Mouse (Mus musculus) midbrain, embryonic 14.5 days (tissue): Measurements from ENCODE around the gene Gls. TPM values are rescaled to one million over a fixed set of nuclear protein-coding genes. Genes with fewer than 3 reads are reported as not detected.

ENCODE experiments used
- ATAC-seq: fragments of 200-750 bp; cut with Nextera tagmentation; 2 replicates; pipeline ENCODE4 v1.8.0; 2017; ENCODE audit warnings: moderate number of reproducible peaks, moderate library complexity; ENCODE audit not compliant: low FRiP score, low TSS enrichment
- DNase-seq: peaks from one replicate; pipeline ENCODE4 v3.0.0-alpha.2; 2015
- H3K27ac ChIP-seq: fragments of 300-500 bp; sonication (generic); replicated peaks from 2 replicates; pipeline ENCODE4 v1.5.1; 2014; ENCODE audit warnings: mild to moderate bottlenecking, low read depth, low read length, moderate library complexity
- H3K27me3 ChIP-seq: fragments of 300-500 bp; sonication (generic); 2 replicates; pipeline ENCODE4 v1.6.1; 2014; ENCODE audit warnings: low read length, control low read depth, mixed read lengths; ENCODE audit not compliant: control insufficient read depth, insufficient read depth
- H3K36me3 ChIP-seq: fragments of 300-500 bp; sonication (generic); 2 replicates; pipeline ENCODE4 v1.6.1; 2014; ENCODE audit warnings: low read length, control low read depth; ENCODE audit not compliant: control insufficient read depth, insufficient read depth
- H3K4me1 ChIP-seq: fragments of 300-500 bp; sonication (generic); 2 replicates; pipeline ENCODE4 v1.6.1; 2014; ENCODE audit warnings: mild to moderate bottlenecking, antibody characterized with exemption, low read length, control low read depth; ENCODE audit not compliant: control insufficient read depth, insufficient read depth
- H3K4me2 ChIP-seq: fragments of 300-500 bp; sonication (generic); 2 replicates; pipeline ENCODE4 v1.6.1; 2014; ENCODE audit warnings: mild to moderate bottlenecking, low read length, moderate library complexity
- H3K4me3 ChIP-seq: fragments of 300-500 bp; sonication (generic); replicated peaks from 2 replicates; pipeline ENCODE4 v1.5.1; 2014; ENCODE audit warnings: low read depth, low read length
- H3K9ac ChIP-seq: fragments of 300-500 bp; sonication (generic); replicated peaks from 2 replicates; pipeline ENCODE4 v1.6.1; 2014; ENCODE audit warnings: mild to moderate bottlenecking, low read length, moderate library complexity
- H3K9me3 ChIP-seq: fragments of 300-500 bp; sonication (generic); 2 replicates; pipeline ENCODE4 v1.6.1; 2016; ENCODE audit warnings: low read length, control low read depth, mixed read lengths; ENCODE audit not compliant: control insufficient read depth
- WGBS: fragments of 180-500 bp; shearing (Covaris S2); extraction: QIAGEN DNeasy Blood & Tissue Kit; methylation state at CpG from one replicate; pipeline ENCODE4 v1.1.7; 2014; 5-methylcytosine and 5-hydroxymethylcytosine counted together
- polyA plus RNA-seq: library from polyadenylated mRNA; unstranded; fragments of >200 nt; fragmentation: Nextera tagmentation; extraction: Ambion mirVana; gene quantifications from 2 replicates; pipeline ENCODE4 v1.2.1, GENCODE M21; 2014

Gene Gls
- polyA plus RNA-seq, 1 experiment from 2014 or later, result 67.1 TPM

DNA sequence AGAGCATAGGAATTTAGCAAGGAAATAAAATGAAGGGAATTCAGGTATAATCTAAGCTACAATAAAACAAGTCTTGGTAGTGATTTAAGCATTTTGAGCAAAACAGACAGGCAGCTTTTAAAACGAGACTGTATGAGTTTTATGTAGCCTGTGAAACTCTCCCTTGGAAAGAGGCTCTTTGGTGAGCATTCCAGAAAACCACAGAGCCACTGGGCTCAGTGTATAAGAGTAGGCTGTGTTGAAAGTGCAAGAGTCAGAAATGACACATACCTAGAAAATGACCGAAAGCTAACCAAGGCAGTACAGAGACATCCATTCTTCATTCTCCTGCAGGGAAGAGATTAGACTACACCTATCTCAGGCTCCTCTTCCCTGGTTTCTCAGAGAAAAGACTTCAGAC is 21.4 kb upstream of the Gls start:
- ATAC-seq (no peak), DNase-seq (no peak)
- no peaks in the 10 kb centered on the region for H3K4me1 ChIP-seq
- WGBS, result 85% methylated on average over 2 of the region's 2 CpGs
- H3K36me3 ChIP-seq, result no peaks in the 10 kb centered on the region
- H3K4me2 ChIP-seq, result no peak overlapping the region
- no peak overlapping the region for H3K4me3 ChIP-seq
- H3K9ac ChIP-seq, result no peak overlapping the region
- H3K9me3 ChIP-seq, result no peaks in the 10 kb centered on the region
- no peaks in the 10 kb centered on the region for H3K27me3 ChIP-seq
- H3K27ac ChIP-seq, result no peak overlapping the region

DNA sequence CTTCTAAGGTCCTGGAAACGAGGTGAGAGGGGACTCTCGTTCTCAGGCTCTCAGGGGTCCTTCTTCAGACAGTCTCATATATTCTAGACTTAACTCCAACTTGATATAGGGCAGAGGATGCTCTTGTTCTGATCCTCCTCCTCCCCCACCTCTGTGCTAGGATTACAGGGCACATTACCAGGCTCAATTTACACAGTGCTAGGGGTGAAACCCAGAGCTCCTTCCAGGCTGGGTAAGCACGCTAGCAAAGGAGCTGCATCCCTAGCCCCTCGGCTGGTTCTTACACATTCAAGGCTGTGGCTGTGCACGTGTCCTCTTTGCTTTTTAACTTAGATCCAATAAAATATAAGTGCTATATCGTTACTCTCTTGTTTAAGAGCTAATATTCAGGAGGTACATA is 20.4 kb upstream of the Gls start:
- no peak overlapping the region for H3K4me2 ChIP-seq
- H3K9me3 ChIP-seq, result no peaks in the 10 kb centered on the region
- WGBS, result 83% methylated on average over 6 of the region's 6 CpGs
- DNase-seq (no peak), ATAC-seq (no peak)
- no peaks in the 10 kb centered on the region for H3K36me3 ChIP-seq
- H3K27ac ChIP-seq, result no peak overlapping the region
- no peaks in the 10 kb centered on the region for H3K27me3 ChIP-seq
- H3K9ac ChIP-seq, result no peak overlapping the region
- no peak overlapping the region for H3K4me3 ChIP-seq
- H3K4me1 ChIP-seq, result no peaks in the 10 kb centered on the region

DNA sequence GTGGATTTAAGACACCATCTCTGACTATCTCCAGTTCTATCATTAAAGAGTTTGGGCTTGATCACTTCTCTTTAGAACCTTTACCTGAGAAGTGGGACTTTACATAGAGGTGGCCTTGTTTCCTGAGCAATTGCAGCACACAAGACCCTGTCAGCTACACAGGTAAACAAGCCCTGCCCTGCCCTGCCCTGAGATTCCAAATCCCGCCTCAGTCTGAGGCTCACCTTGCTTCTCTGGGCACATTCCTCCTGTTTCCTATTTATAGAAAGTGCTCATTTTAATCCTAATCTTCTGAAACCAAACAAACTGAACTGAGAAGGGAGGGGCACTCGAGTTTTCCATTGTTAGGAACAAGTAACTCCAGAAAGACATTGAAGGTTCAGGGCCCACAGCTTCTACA is 19.4 kb upstream of the Gls start:
- no peaks in the 10 kb centered on the region for H3K36me3 ChIP-seq
- DNase-seq (no peak), ATAC-seq (no peak)
- H3K4me2 ChIP-seq, result no peak overlapping the region
- no peaks in the 10 kb centered on the region for H3K9me3 ChIP-seq
- no peak overlapping the region for H3K27ac ChIP-seq
- WGBS, result 71% methylated on average over 2 of the region's 2 CpGs
- H3K4me3 ChIP-seq, result no peak overlapping the region
- no peak overlapping the region for H3K9ac ChIP-seq
- H3K4me1 ChIP-seq, result no peaks in the 10 kb centered on the region
- H3K27me3 ChIP-seq, result no peaks in the 10 kb centered on the region

DNA sequence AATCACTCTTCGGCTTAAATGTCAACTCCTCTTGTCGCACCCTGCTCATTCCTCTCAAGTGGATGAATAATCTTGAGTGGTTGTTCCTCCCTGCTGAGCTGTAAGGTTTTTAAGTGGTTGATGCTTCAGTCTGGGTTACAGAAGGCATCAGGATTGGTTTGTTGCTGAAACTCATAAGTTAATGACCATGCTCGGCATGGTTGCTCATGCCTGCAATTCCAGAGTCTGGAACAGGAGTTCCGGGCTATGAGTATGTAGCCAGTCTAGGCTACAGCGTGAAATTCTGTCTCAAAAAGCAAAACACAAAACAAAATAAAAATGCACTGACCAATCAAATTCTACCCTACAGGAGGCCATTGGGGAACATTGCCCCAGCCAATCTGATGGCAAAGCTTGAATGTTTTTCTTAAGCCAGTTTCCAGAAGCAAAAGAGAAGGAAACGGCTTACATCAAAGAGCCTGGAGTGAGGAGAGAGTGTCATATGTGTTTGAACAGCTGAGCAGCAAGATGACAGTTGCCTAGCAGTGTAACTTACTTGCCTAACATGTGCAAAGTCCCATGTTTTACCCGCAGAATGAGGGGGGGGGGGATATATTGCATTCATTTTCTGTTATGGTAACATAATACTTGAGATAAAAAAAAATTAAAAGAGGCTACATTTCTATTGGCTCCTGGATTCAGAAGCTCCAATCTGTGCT is 18.2 kb upstream of the Gls start:
- H3K36me3 ChIP-seq, result no peaks in the 10 kb centered on the region
- no peaks in the 10 kb centered on the region for H3K4me1 ChIP-seq
- ATAC-seq (no peak), DNase-seq (no peak)
- no peaks in the 10 kb centered on the region for H3K9me3 ChIP-seq
- WGBS, result 75% methylated on average over 7 of the region's 7 CpGs
- no peak overlapping the region for H3K9ac ChIP-seq
- H3K4me3 ChIP-seq, result no peak overlapping the region
- no peak overlapping the region for H3K4me2 ChIP-seq
- H3K27ac ChIP-seq, result no peak overlapping the region
- H3K27me3 ChIP-seq, result no peaks in the 10 kb centered on the region

DNA sequence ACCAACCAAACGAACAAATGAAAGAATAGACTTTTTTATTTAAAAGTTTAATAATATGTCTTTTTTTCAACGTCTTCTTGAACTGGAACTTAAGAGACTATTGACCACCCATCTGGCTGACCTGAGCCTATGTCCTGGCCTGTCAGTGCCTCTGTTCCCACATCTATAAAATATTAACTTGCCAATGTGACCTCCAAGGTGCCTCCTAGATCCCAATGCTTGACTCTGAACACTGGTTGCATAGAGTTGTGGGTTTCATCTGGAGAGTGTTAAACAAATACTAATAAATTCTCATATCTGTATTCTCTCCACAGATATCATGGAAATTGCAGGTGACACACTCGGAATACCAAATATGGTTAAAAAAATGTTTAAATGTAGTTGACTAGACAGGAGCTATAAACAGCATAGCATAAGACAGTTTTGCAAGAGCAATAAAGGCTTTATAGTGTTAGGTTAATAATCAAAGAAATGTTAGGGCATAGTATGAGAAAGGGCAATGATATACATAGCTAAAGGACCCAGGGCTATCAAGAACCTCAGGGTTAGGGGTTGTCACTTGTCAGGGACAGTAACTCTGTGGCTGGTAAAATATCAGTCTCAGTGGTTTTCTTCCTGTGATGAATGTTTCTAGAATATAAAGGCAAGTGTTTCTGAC is 16.0 kb upstream of the Gls start:
- no peak overlapping the region for H3K9ac ChIP-seq
- H3K4me1 ChIP-seq, result no peaks in the 10 kb centered on the region
- H3K4me3 ChIP-seq, result no peak overlapping the region
- no peak for ATAC-seq
- H3K36me3 ChIP-seq, result no peaks in the 10 kb centered on the region
- WGBS, result 91% methylated on average over 3 of the region's 3 CpGs
- DNase-seq, result no peak
- no peak overlapping the region for H3K27ac ChIP-seq
- H3K27me3 ChIP-seq, result no peaks in the 10 kb centered on the region
- H3K9me3 ChIP-seq, result no peaks in the 10 kb centered on the region
- no peak overlapping the region for H3K4me2 ChIP-seq

DNA sequence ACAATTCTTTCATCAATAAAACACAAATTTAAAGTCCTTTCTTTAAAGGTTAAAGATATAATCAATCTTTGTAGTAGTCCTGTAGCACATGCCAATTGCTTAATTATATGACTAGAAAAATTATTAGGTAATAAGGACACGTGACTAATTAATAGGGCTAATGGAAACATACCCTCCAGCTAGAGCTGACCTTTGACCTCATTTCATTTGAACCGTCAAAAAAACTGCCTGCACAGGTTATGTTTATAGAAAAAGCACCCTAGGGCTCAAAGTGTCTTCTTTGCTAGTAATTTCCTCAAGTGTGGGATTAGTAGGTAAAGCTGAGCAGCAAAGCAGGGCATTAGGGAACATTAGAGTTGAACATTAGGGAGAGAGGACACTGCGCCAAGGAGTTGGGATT is 9.2 kb upstream of the Gls start:
- H3K9ac ChIP-seq, result no peak overlapping the region
- H3K4me1 ChIP-seq, result no peaks in the 10 kb centered on the region
- no peak overlapping the region for H3K27ac ChIP-seq
- WGBS, result 75% methylated on average over 3 of the region's 3 CpGs
- H3K4me2 ChIP-seq, result no peak overlapping the region
- H3K36me3 ChIP-seq, result no peaks in the 10 kb centered on the region
- ATAC-seq (no peak), DNase-seq (no peak)
- no peaks in the 10 kb centered on the region for H3K27me3 ChIP-seq
- no peaks in the 10 kb centered on the region for H3K9me3 ChIP-seq
- no peak overlapping the region for H3K4me3 ChIP-seq

DNA sequence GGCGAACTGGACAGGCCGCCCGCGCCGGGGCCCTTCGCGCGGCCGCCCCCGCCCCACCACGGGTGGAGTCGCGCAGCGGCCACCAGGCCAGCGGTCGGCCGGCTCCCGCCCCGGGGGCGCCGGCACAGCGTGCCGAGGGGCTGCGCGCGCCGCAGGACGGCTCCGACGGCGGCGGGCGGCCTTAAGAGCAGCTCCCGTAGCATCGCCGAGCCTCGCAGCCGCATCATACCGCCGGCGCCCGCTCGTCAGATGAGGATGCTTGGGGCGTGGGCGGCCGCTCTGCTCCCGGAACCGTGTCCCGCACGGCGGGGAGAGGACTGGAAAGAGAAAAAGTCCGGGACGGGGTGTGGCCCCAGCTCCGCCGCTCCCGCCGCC is 279 bp downstream of the Gls start:
- Histone ChIP-seq H3K27ac (peak overlapping the region; percentile 96), H3K27me3 (peaks cover 4% of the 10 kb centered on the region), H3K4me1 (peaks cover 17% of the 10 kb centered on the region), H3K36me3 (no peaks in the 10 kb centered on the region), H3K4me3 (peak overlapping the region; percentile 96), H3K9me3 (no peaks in the 10 kb centered on the region), H3K9ac (peak overlapping the region; percentile 94), H3K4me2 (peak overlapping the region; percentile 73)
- DNase-seq, result no peak
- 0% methylated on average over 41 of the region's 57 CpGs for WGBS
- ATAC-seq, result peak; percentile 84

DNA sequence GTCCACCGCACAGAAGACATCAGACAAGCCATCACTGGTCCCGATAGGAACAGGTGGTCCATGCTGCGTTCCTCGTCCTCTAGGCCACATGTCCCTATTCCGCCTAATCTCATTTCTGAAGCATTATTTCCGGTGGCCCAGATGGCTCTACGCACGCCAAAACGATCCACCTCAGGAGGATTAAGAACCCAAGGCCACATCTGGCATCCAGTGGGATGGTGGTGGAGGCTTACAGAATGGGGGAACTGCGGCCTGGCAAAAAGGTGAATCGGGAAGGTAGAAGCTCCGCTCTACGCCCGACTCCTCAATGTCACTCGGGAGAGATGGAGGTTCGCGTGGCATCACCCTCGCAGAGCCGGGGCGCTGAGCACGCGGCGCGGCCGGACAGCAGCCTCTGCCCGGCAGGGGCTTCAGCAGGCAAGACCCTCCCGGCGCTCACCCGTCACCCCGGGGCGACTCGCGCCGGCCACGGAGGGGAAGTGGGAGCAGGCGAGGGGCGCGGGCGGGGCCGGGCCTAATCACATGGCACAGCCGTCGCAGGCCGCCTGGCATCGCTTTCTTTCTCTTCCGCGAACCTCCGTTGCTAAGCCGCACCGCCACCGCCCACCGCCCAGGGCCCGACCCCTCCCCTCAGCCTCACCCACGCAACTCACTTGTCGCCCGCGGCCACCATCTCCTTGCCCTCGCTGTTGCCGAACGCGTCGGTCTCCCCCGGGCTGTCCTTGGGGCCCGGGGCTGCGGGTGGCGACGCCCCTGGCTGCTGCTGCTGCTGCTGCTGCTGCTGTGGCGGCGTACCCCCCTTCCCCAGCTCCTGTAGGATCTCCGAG is 880 bp downstream of the Gls start:
- Histone ChIP-seq H3K4me1 (peaks cover 17% of the 10 kb centered on the region), H3K9ac (peak overlapping the region; percentile 94), H3K27me3 (peaks cover 4% of the 10 kb centered on the region), H3K4me2 (peak overlapping the region; percentile 73), H3K36me3 (no peaks in the 10 kb centered on the region), H3K9me3 (no peaks in the 10 kb centered on the region), H3K27ac (peak overlapping the region; percentile 96), H3K4me3 (peak overlapping the region; percentile 96)
- ATAC-seq (peak; percentile 61), DNase-seq (peak; percentile 81)
- WGBS, result under 1% methylated on average over 61 of the region's 69 CpGs
